Mouse (Mus musculus): ENCODE measurements at regions not wholly inside any gene's neighbourhood (a gene's known extent, or its start where the extent isn't known, plus 50 kb on each side); places are given as distances from the start of the nearest gene placed in this dataset.

DNA sequence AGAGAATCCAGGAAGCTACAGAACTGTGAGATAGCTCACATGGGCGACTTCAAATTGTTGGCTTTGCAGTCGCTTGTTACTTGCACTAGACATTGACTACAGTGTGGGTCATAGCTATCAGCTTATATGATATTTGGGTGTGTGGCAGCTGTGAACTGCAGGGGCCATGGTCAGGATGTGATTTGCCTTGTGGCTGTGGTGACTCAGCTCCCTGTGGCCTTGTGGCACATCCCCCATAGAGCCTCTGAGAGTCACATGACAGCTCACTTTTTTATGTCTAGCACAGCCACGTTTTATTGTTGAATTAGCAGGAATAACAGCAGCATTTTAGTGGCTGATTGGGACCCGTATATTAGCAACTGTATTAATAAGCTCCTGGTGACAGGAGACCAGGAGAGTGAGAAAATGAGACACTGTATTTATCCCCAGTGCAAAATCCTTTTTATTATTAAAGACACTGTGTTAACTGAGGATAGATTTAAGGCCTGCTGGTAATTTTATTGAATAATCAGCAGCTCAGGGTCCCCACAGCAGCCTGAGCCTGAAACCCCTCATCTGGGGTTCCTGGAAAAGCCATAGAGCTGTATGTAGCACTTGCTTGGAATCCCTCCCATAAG lies 141.7 kb downstream of the 9530068E07Rik start:
- no peak for DNase-seq (ENCODE audit: extremely low spot score in 1 of 2, low spot score in 1 of 2)

GRCm38 (mm10) chr11:52541210-52541609 lies 145.0 kb downstream of the 9530068E07Rik start:
- DNase-seq (ENCODE audit: extremely low spot score in 1 of 2, low spot score in 1 of 2), result no peak

DNA sequence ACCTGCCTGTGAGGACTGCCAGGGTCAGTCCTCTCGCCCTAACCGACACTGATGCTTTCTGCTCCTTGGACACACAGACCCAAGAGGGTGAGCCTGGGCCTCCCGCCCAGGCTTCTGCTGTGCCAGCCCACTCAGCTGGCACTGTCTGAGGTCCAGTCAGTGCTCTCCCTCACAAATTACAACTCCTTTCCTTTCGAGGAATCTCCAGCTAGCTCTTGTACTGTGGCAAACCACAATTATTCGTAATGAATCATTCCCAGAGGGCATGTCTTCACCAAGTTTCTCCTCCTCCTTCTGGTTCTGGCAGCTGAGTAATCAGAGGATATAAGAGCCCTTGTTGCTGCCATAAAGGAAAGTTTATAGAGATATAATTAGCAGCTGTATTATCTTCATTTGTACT lies 155.2 kb downstream of the 9530068E07Rik start:
- peak in 1 of 2 experiments; percentile 49 for DNase-seq (ENCODE audit: extremely low spot score in 1 of 2, low spot score in 1 of 2)

GRCm38 (mm10) chr11:52552860-52553259 lies 156.6 kb downstream of the 9530068E07Rik start:
- DNase-seq (ENCODE audit: extremely low spot score in 1 of 2, low spot score in 1 of 2), result no peak

DNA sequence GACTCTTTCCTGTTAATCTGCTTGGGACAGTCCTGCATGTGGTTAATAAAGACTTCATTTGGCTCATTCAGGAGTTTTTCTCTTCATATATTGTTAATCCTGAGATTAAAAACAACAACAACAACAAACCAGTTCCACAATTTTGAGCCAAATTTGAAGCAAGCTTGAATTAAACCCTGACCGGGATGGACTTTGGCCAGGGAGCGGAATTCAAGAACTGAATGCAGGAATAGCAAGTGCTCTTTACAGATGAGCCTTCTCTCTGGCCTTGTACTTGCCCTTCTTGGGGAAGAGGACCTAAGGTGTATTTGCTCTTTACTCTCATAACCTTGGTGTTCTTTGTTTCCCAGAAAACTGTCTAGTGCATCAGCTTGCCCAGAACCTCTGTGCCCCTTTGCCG lies 161.6 kb downstream of the 9530068E07Rik start:
- DNase-seq (ENCODE audit: extremely low spot score in 1 of 2, low spot score in 1 of 2), result no peak

DNA sequence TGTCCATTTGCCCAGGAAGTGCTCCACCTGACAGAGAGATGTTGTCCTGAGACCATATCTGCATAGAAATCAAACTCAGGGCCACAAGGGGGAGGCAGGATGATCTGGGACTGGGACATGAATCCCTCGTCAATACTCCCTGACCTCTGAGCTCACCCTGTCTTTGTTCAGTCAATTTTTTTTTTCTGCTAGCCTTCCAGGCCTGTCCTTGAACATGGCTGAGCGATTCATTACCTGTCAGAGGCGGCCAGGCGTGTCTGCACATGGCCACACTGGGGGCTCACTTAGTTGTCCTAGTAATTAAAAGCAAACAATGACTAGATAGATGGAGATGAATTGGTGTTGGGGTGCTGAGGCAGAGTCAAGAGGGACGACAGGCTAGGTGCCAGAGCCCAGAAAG lies 162.6 kb downstream of the 9530068E07Rik start:
- no peak for DNase-seq (ENCODE audit: extremely low spot score in 1 of 2, low spot score in 1 of 2)

DNA sequence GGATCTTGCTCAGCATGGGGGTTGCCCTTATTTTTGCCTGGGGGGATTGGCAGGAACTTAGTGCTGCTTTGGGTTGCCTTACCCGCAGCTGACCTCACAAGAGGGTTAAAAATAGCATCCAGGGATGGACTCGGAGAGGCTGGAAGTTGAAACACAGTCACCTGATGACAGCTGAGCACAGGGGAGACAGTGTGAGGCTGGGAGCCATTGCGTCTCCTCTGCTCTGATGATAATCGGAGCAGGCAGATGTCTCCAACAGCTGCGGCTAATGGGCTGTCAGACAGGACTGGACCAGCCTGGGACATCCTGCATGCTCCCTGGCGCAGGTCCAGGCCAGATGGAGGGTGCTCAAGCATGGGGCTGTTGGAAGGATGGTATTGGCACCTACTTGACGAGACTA lies 165.1 kb downstream of the 9530068E07Rik start:
- DNase-seq (ENCODE audit: extremely low spot score in 1 of 2, low spot score in 1 of 2), result no peak

DNA sequence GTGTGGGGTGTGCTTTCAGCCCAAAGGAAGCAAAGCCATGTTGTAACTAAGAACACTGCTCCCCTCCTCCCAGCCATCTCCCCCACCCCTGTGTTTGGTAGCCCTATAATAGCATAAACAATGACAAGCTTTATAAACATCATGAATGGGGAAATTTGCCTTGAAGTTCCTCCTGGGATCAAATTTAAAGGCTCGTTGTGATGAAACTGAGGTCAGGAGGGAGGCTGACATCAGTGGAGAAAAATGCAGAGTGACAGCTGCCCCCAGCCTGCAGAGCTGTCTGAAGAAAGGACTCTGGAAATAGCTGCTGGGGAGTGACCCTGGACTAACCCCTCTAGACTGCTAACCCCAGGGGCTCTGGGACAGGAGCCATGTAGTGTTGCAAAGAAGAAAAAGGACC lies 169.2 kb downstream of the 9530068E07Rik start:
- no peak for DNase-seq (ENCODE audit: extremely low spot score in 1 of 2, low spot score in 1 of 2)

GRCm38 (mm10) chr11:52566026-52566425 lies 169.8 kb downstream of the 9530068E07Rik start:
- DNase-seq (ENCODE audit: extremely low spot score in 1 of 2, low spot score in 1 of 2), result peak in 1 of 2 experiments; percentile 50

DNA sequence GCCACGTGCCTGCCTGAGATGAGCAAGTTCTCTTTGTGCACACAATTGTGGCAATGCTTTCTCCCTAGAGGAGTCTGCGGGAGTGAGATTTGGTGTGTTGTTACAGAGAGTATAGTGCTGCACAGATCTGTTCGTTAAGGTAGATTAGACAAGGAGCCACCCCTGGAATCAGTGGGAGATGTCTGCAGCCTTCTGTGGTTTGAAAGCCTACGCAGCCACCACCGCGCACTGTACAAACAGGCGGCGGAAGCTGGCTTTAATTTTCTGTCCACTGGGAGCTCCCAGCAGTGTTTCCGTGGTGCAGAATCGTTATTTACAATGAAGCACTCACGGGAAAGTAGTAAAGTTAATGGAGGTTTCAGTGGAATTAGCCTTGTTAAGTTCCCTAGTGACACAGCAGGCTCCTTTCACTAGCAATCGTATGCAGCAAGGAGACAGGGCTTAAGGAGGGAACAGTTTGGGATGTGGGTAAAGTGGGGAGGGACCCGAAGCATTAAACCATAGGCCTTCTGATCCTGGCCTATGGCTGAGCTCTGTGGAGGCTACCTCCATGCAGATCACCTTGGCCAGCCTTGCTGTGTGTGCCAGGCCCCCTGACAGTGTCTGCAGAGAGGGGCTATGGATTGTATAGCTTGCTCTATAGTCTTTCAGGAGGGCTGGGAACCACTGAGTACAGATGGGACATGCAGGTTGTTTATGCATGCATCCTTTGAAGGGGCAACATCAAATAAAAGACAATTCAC lies 171.9 kb downstream of the 9530068E07Rik start:
- DNase-seq (ENCODE audit: extremely low spot score in 1 of 2, low spot score in 1 of 2), result peak in 1 of 2 experiments; percentile 45

DNA sequence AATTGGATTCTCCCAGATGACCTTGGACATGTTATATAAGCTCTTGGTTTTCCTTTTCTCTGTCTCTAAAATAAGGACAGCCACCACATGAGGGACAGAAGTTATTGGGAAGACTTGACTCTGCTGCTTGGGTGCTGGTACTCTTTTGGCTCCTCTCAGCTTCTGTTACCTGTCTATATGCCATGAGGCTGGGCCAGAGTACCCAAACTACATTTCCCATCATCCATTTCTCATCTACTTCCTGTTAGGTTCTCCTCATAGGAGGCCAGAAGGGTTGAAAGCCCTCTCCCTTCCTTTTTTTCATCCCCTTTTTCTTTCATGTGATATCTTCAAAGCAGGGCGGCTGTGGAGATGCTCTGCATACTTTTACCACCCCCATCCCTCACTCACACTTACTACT lies 172.6 kb downstream of the 9530068E07Rik start:
- DNase-seq (ENCODE audit: extremely low spot score in 1 of 2, low spot score in 1 of 2), result peak in 1 of 2 experiments; percentile 17

DNA sequence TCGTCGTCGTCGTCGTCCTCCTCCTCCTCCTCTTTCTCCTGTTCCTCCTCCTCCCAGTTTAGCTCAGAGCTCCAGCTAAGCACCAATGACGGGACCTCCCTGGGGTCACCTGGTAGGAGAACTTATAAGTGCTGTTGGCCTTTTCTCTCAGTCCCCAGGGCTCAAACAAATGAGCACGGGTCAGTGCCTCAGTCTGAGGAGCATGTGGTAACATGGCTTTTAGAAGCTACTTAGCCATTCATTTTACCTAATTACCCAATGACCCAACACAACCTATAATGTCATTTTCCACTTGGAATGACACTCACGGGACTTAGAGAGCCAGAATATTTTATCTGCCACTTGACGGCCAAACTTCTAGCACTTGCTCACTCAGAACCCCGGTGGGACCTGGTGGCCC lies 173.5 kb downstream of the 9530068E07Rik start:
- no peak for DNase-seq (ENCODE audit: extremely low spot score in 1 of 2, low spot score in 1 of 2)

DNA sequence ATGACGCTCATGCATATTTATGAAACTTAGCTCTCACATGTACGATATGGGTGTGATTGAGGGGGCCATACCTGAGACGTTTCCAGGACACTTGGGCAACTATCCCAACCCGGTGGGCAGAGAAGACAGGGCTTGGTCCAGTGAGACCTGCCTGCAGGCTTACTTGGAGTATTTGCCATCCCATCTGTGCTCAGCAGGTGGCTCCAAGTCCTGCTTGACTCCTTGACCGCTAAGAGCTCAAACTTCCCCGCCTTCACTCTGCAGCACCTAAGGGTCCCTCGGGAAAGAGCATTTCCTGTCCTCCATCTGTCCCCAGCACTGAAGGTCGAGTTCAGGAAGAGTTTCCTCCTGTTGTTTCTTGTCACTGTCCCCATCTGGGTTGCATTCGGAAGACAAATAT lies 182.2 kb downstream of the 9530068E07Rik start:
- no peak for DNase-seq (ENCODE audit: extremely low spot score in 1 of 2, low spot score in 1 of 2)

- no peak for DNase-seq (ENCODE audit: extremely low spot score in 1 of 2, low spot score in 1 of 2)
Measured at GRCm38 (mm10) chr11:52579764-52580377, 183.6 kb downstream of the 9530068E07Rik start.

DNA sequence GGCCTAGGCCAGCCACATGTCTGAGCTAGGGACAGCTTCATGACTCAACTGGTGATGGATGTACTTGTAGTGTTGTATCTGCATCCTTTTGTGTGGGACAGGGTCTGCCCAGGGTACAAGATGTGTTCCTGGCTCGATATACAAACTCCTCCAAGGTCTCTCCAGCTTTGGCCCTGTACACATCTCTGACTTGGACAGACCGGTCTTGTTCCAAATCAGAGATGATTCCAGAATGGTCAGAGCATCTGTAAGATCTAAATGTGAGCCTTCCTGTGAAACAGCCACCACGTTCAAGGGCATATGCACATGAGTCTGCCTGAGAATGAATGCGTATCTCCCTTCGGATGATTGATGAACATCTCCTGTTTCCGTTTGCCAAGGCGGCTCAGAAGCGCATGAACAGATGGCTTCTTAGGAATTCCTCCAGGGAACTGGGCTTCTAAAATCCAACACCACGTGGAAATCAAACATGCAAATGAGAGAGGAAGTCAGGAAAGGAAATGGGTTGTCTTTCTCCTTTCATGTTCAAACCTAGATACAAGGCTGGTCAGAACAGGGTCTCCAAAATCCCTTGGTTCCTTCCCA lies 172.7 kb upstream of the Fstl4 start:
- peak in 1 of 2 experiments; percentile 38 for DNase-seq (ENCODE audit: extremely low spot score in 1 of 2, low spot score in 1 of 2)

DNA sequence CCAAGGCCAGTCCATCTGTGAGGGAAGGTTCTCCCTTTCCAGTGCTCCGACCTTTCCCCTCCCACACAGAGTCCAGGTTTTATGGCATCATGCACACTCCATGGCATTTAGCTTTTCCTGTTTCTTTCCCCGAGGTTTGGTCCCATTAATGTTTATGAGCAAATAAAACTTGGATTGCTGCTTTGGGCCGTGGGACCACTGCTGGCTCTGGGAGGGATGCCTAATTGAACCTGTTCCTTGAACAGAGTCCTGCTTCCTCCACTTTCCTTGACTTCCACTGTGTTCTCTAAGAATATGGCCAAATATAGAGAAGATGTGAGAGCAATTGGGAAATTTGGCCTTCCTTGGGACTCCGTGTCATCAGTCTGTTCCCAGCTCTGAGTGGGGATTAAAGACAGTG lies 170.3 kb upstream of the Fstl4 start:
- DNase-seq (ENCODE audit: extremely low spot score in 1 of 2, low spot score in 1 of 2), result no peak

GRCm38 (mm10) chr11:52601196-52601595 lies 163.2 kb upstream of the Fstl4 start:
- no peak for DNase-seq (ENCODE audit: extremely low spot score in 1 of 2, low spot score in 1 of 2)

- DNase-seq (ENCODE audit: extremely low spot score in 1 of 2, low spot score in 1 of 2), result peak; percentile 35 to 52
Measured at GRCm38 (mm10) chr11:52602061-52602561, 162.3 kb upstream of the Fstl4 start.

DNA sequence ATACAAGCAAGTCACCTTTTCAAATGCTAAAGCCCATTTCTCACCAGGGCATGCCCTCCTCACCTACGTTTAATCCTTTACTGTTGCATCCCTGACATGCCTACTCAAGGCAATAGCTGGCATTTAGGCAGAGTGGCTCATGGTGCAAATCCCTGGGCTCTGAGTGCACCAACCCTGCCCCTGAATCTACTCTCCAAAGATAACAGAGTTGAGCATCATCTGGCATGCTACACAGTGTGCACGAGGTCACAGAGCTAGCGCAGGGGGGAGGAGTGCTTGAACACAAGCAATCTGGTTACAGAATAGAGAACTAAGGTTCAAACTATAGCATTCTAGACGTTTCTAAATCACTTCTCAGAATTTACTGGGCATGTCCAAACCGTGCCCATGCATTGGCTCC lies 161.6 kb upstream of the Fstl4 start:
- DNase-seq (ENCODE audit: extremely low spot score in 1 of 2, low spot score in 1 of 2), result no peak

GRCm38 (mm10) chr11:52610681-52611165 lies 153.7 kb upstream of the Fstl4 start:
- DNase-seq (ENCODE audit: extremely low spot score in 1 of 2, low spot score in 1 of 2), result no peak

DNA sequence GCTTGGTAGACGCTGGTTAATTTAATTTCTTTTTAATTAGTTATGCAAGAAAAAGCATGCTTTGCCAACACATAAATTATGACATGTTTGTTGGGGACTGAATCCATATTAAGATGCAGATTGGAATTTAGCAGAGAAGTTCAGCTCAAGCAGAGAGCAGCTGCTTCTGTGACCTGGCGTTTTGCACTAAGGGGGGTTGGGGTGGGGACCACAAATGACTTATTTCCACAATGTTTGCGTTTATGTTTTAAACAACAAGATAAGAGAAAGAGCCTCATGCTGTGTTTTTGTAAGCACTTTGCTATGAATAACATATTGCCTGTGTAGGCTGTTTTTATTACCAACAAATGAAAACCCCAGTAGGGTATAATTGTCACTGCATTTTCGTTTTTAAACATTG lies 148.8 kb upstream of the Fstl4 start:
- no peak for DNase-seq (ENCODE audit: extremely low spot score in 1 of 2, low spot score in 1 of 2)

Data from frontal cortex, adult 2 months (tissue).